Mouse (Mus musculus) megakaryocyte, adult 5-6 weeks (primary cell): ENCODE measurements around the gene Pik3ap1. TPM values are rescaled to one million over a fixed set of nuclear protein-coding genes. Genes with fewer than 3 reads are reported as not detected.
"Not testable (repeated sequence)": the region's sequence is repeated elsewhere in the genome, so short reads cannot be mapped to it uniquely, and the experiment has no call there.

Experiments used
- ATAC-seq: 2 replicates; pipeline ENCODE4 v1.8.0; 2016; ENCODE audit warnings: mild to moderate bottlenecking, inconsistent platforms; ENCODE audit not compliant: poor library complexity, severe bottlenecking
- total RNA-seq, 2 experiments: library from RNA; stranded (forward) in 1 of 2; stranded (reverse) in 1 of 2; fragments of 153-499, 151-499 nt in 1 of 2; fragments of 221-1000, 200-1000 nt in 1 of 2; gene quantifications; 2 replicates each; pipeline versions ENCODE4 v1.2.3 to v1.2.4; 2015 to 2017

The Pik3ap1 gene
- total RNA-seq (2015) (16.8 and 17.9 TPM in 2 replicates), total RNA-seq (2017) (15.3 and 20.4 TPM in 2 replicates)

GRCm38 (mm10) chr19:41384922-41385508, at the start of gene Pik3ap1:
Pik3ap1 (minus strand) TSS chr19:41385102.
- peak; percentile 87 for ATAC-seq

DNA sequence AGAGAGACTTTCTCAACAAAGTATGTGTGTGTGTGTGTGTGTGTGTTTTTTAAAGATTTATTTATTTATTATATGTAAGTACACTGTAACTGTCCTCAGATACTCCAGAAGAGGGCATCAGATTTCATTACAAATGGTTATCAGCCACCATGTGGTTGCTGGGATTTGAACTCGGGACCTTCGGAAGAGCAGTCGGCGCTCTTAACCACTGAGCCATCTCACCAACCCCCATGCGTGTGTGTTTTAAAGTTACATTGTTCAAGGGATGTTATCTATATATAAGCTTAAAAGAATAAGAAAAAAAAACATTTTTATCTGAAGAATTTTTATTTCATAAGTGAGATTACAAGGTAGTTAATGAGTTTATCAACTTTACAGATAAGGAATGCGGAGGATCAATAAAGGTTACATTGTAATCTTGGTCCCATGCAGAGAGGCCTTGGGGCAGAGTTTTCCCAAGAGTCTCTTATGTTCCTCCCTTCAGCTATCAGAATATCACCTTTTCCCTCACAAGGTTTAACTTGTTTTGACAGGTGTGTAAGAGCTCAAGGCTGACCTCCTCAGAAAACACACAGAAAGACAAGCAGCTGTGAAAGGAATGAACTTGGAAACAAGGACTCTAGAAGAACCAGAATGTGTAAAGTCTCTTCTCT, 46.7 kb upstream of the Pik3ap1 start:
- ATAC-seq: not testable (repeated sequence)

DNA sequence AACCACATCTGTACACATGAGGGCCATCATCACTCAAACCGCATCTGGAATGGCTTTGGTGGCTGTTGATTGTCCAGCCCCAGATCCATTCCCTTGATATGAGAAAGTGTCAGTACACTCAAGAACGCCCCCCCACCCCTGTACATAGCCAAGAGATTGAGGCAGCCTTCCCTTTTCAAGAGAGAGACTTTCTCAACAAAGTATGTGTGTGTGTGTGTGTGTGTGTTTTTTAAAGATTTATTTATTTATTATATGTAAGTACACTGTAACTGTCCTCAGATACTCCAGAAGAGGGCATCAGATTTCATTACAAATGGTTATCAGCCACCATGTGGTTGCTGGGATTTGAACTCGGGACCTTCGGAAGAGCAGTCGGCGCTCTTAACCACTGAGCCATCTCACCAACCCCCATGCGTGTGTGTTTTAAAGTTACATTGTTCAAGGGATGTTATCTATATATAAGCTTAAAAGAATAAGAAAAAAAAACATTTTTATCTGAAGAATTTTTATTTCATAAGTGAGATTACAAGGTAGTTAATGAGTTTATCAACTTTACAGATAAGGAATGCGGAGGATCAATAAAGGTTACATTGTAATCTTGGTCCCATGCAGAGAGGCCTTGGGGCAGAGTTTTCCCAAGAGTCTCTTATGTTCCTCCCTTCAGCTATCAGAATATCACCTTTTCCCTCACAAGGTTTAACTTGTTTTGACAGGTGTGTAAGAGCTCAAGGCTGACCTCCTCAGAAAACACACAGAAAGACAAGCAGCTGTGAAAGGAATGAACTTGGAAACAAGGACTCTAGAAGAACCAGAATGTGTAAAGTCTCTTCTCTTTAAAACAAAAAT, 41.2 kb upstream of the Pik3ap1 start:
- ATAC-seq: not testable (repeated sequence)

DNA sequence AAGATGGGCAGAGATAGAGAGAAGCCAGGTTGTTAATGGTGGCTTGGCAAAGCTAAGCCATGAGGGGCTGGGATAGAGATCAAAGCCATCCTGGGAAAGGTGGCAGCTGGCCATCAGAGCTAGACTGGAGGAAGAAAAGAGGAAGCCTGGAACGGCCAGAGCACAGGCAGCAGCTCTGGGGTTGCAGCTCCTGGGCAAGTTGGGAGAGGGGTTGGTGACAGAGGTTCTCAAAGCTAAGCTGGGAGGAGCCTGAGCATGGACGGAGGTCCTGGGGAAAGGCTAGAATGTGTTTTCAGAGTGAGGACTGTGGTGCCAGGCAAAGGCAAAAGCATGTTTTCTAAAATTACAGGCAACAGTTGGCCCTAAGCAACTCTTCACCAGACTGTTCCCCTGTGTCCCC, 36.4 kb upstream of the Pik3ap1 start:
- peak; percentile 57 for ATAC-seq

DNA sequence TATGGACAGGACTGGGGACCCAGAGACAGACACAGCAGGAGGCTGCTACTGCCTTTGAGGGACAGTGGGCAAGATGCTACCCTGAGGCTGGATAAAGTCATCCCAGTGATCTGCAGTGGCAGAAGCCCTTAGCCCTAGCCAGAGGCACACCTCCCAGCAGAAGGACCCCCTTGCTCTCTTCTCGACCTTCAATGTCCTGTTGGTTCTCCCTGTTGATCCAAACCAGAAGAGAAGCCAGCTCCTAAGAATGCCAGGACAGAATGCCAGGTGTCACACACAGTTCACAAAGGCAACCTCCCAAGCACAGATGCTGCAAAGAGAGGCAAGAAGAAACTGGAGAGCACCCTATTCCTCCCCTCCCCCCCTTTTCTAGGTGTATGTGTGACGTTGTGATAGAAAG, 33.9 kb upstream of the Pik3ap1 start:
- ATAC-seq: no peak

DNA sequence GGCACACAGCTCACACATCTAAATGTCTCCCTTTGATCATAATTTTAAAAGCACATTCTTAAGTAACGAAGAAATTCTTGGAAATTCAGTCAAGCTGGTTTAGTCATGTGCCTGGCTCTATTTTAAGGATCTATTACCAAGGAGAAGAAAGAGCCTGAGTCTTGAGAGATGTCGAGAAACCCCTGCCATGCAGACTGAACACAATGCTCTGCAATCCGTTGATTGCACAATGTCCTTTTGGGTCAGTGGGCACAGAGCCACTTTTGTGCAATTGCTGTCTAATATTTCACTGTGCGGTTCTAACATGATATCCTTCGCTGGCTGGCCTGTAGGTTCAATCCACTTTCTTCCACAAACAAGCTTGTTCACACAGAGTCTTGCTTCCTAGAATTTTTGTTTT, 33.1 kb upstream of the Pik3ap1 start:
- ATAC-seq: 0 out of 2 replicates have a peak, but pooled peaks have one; percentile 21

- ATAC-seq: no peak
Observed at GRCm38 (mm10) chr19:41416201-41416600, 31.3 kb upstream of the Pik3ap1 start.

DNA sequence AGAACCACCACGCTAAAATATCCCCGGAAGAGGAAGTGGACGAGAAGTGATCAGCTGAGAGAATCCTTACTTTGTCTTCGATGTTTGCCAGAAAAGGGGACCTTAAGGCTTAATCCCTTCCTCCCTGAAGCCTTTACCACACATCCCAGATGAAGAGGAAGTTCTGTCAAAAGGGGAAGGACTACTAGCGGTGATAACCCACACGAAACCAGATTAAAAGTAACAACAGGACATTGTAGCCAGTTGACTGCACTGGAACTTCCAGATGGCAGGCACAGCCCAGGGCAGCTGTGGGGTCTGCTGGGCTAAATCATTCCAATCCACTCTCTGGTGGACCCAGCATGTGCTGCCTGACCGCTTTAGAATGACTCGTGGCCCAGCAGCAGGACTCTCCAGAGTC, 17.7 kb upstream of the Pik3ap1 start:
- peak; percentile 95 for ATAC-seq

- ATAC-seq: no peak
Observed at GRCm38 (mm10) chr19:41390856-41391255, 6.0 kb upstream of the Pik3ap1 start.

GRCm38 (mm10) chr19:41389351-41389750, 4.4 kb upstream of the Pik3ap1 start:
- no peak for ATAC-seq

GRCm38 (mm10) chr19:41388242-41388641, 3.3 kb upstream of the Pik3ap1 start:
- ATAC-seq: peak; percentile 61

DNA sequence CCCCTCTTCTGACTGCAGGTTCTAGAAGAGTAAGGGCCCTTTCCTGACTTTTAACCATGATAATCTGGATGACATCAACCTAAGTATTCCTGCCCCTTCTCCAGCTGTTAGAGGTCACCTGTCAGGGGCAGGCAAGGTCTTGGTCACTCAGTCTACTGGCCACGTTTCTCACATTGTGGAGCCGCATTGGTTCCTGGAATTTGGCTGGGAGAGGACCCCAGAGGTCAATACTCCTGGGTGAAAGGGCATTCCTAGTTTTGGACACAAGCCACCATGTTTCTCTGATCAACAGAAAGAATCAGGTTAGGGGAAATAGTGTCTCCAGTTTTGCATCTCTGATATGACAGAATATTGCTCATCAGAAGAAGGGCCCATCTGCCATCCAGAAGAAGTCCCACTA, 2.4 kb upstream of the Pik3ap1 start:
- ATAC-seq: no peak

- no peak for ATAC-seq
Observed at GRCm38 (mm10) chr19:41384406-41384851, 473 bp downstream of the Pik3ap1 start.

DNA sequence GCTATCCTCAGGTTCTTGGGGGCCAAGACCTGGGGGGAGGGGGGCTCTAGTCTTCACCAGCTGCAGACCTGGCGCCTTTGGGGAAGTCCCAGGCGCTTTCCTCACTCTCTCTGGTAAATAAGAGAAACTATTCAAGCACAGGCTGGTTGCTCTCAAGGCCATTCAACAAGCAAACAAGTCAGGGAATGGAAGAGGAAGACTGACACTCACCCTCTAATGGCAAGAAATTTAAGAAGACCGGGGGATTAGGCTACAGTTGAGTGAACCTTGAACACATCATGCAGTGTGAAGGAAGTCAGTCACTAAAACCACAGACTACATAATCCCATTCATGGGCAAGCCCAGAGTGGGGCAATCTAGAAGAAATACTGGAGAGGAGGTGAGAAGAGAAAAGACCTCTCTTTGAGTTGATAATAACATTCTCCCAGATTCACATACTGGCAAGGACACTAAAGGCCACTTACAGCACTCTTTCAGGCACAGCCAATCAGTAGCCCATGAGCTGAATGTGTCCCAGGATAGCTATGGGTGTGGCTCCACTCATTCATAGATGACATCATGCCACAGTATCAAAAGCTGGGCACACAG, 2.4 kb downstream of the Pik3ap1 start:
- peak; percentile 17; the same call in 1 of the 2 replicates for ATAC-seq

GRCm38 (mm10) chr19:41381581-41382239, 3.2 kb downstream of the Pik3ap1 start:
- ATAC-seq: no peak

- ATAC-seq: no peak
Observed at GRCm38 (mm10) chr19:41379195-41379594, 5.7 kb downstream of the Pik3ap1 start.

- no peak for ATAC-seq
Observed at GRCm38 (mm10) chr19:41375791-41376190, 9.1 kb downstream of the Pik3ap1 start.

DNA sequence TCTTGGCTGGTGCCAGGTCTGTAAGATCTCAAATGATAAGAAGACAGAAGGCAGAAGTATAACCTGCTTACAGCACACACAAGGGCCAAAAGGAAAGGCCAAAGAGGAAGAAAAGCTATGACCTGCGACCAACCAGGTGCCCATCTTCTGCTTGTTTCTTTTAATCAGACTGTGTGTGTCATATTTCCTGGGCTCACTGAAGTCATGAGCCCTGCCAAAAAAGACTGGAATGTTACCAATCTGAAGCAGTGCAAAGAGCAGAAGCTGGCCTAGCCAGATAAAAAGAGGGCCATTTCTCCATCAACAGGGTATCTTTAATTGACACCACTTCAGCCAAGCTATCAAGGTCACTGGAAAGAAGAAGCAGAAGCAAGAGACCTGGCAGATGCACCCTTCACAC, 9.8 kb downstream of the Pik3ap1 start:
- no peak for ATAC-seq

GRCm38 (mm10) chr19:41374658-41375057, 10.2 kb downstream of the Pik3ap1 start:
- peak; percentile 57 for ATAC-seq

GRCm38 (mm10) chr19:41372322-41372721, 12.6 kb downstream of the Pik3ap1 start:
- ATAC-seq: peak; percentile 47

DNA sequence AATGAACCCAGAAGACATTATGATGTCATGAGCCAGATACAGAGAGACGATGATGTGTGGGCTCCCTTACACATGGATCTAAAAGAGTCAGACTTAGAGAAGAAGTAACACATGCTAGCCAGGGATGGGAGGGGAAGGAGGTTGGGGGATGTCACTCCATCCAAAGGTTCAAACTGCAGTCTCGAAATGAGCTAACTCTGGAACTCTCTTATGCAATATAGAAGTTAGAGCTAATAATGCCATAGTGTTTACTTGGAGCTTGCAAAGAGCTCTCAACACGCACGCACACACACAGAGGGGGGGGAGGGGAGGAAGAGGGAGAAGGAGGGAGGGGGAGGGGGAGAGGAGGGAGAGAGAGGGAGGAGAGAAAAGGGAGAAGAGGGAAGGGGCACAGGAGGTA, 13.5 kb downstream of the Pik3ap1 start:
- ATAC-seq: no peak
